Mouse (Mus musculus): ENCODE results near the gene Lamb3. TPM values are rescaled to one million over a fixed set of nuclear protein-coding genes. Genes with fewer than 3 reads are reported as not detected.

Gene Lamb3
- total RNA-seq, 4 experiments from 2014 or later = 10.7 to 16.0 (median 11.5) TPM

- no peak for DNase-seq (ENCODE audit: low spot score)
Measured at GRCm38 (mm10) chr1:193381597-193382404, 174.3 kb downstream of the Lamb3 start.

GRCm38 (mm10) chr1:193382435-193382834 is 174.9 kb downstream of the Lamb3 start:
- DNase-seq (ENCODE audit: low spot score) = no peak

GRCm38 (mm10) chr1:193382841-193383462 is 175.5 kb downstream of the Lamb3 start:
- DNase-seq (ENCODE audit: low spot score) = peak; percentile 19

GRCm38 (mm10) chr1:193386136-193386535 is 178.6 kb downstream of the Lamb3 start:
- DNase-seq (ENCODE audit: low spot score) = peak; percentile 89

GRCm38 (mm10) chr1:193387241-193387640 is 179.7 kb downstream of the Lamb3 start:
- DNase-seq (ENCODE audit: low spot score) = no peak

GRCm38 (mm10) chr1:193389505-193389904 is 182.0 kb downstream of the Lamb3 start:
- DNase-seq (ENCODE audit: low spot score) = no peak

GRCm38 (mm10) chr1:193390004-193390403 is 182.5 kb downstream of the Lamb3 start:
- DNase-seq (ENCODE audit: low spot score) = no peak

GRCm38 (mm10) chr1:193392266-193392665 is 184.8 kb downstream of the Lamb3 start:
- no peak for DNase-seq (ENCODE audit: low spot score)

Other genes starting within 250 kb of the Lamb3 start
- gene Syt14, start 171.9 kb upstream of the Lamb3 start, total RNA-seq (2022) = under 1 TPM; 0.20 to 0.75 (median 0.23) TPM
- gene Diexf, start 77.4 kb upstream of the Lamb3 start, total RNA-seq (2022) = 1 to 10 TPM; 7.4 to 9.8 (median 9.0) TPM
- 1 to 10 TPM; 1.2 to 2.7 (median 1.8) TPM for gene Irf6, start 54.6 kb upstream of the Lamb3 start, total RNA-seq (2022)
- gene A130010J15Rik, start 39.7 kb upstream of the Lamb3 start, total RNA-seq (2022) = 1 to 10 TPM; 3.9 to 5.5 (median 4.8) TPM
- 1 to 10 TPM in 2 of 4 experiments, under 1 TPM in 2; 0.63 to 1.3 (median 0.96) TPM for gene Traf3ip3, start 6.0 kb upstream of the Lamb3 start, total RNA-seq (2022)
- 10 to 100 TPM in 2 of 4 experiments, 1 to 10 TPM in 2; 9.4 to 17.3 (median 12.4) TPM for gene Hsd11b1, start 56.4 kb downstream of the Lamb3 start, total RNA-seq (2022)
- 10 to 100 TPM; 54.6 to 72.1 (median 63.9) TPM for gene G0s2, start 65.5 kb downstream of the Lamb3 start, total RNA-seq (2022)
- gene Camk1g, start 162.6 kb downstream of the Lamb3 start, total RNA-seq (2022) = under 1 TPM; 0.14 to 0.72 (median 0.22) TPM

All from heart, adult 8-10 months (tissue).